Mouse (Mus musculus): ENCODE data around the gene Spag5. TPM values are rescaled to one million over a fixed set of nuclear protein-coding genes. Genes with fewer than 3 reads are reported as not detected.
"Not testable (repeated sequence)": the region's sequence is repeated elsewhere in the genome, so short reads cannot be mapped to it uniquely, and the experiment has no call there.

Spag5 gene
- polyA plus RNA-seq (2015; fragmentation: Nextera tagmentation; extraction: Ambion mirVana) = 41.8 and 46.4 TPM in 2 replicates

DNA sequence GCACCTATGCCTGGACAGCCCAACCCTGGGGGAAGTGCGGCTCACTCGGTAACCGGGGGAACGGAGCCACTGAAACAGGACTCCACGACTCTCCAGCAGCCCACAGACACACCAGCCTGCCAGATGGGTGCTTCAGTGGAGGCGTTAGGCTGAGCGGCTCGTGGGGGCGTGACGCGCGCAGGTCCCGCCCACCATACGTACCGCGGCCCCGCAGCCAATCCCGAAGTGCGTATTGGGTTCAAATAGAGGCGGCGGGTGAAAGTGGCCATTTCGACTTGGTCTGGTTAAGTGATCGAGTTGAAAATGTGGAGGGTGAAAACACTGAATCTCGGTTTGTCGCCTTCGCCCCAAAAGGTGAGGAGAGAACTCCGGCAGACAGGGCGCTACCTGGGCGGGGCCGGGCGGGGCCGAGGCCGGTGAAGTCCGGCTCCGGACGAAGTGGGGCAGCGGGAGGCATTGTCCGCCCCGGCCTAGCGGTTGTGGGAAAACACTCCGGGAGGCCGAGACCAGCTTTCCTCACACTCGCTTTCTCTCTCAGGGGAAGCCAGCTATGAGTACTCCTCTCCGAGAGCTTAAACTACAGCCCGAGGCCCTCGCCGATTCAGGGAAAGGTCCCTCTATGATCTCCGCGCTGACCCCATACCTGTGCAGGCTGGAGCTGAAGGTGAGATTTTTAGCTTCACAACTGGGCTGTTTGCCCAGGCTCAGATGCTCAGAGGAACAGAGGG is at the start of gene Spag5:
Spag5 (plus strand) TSS at position 173 of the 728 bp plus-strand sequence.
- ATAC-seq = peak; percentile 100
- peaks cover 29% of the 10 kb centered on the region for H3K36me3 ChIP-seq (ENCODE audit: poor library complexity, severe bottlenecking)

DNA sequence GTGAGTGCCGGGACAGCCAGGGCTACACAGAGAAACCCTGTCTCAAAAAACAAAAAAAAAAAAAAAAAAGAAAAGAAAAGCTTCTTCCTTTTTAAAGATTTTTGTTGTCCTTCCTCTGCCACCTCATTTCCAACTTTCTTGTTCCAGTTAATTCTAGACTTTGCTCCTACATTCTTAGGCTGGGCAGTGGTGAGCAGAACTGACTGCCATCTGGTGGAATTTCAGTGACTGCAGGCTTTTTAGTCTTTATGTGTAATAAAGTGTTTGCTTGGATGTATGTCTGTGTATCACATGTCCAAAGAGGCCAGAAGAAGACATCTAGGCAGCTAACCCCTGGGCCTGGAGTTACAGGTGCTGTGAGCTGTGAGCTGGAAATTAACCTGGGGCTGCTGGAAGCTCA is 44.7 kb upstream of the Spag5 start:
- Histone ChIP-seq H3K4me2 (no peak overlapping the region), H3K9me3 (replicated peaks) (no peaks in the 10 kb centered on the region), H3K9ac (no peak overlapping the region), H3K27me3 (0 out of 2 replicates have a peak, but pooled peaks cover 4% of the 10 kb centered on the region), H3K27ac (no peak overlapping the region), H3K4me3 (no peak overlapping the region), H3K4me1 (no peaks in the 10 kb centered on the region), H3K36me3 (ENCODE audit: poor library complexity, severe bottlenecking) (peaks cover 35% of the 10 kb centered on the region)
- 80% methylated on average over 1 of the region's 1 CpGs for WGBS
- no peak for ATAC-seq

More for the DNA sequence above, at the start of gene Spag5:
- H3K4me2 ChIP-seq = peak within 1 kb of the TSS; percentile 93
- H3K9me3 ChIP-seq (replicated peaks) = no peaks in the 10 kb centered on the region
- H3K27me3 ChIP-seq = no peaks in the 10 kb centered on the region
- H3K27ac ChIP-seq = peak within 1 kb of the TSS; percentile 74
- peak within 1 kb of the TSS; percentile 75 for H3K9ac ChIP-seq
- peaks cover 24% of the 10 kb centered on the region for H3K4me1 ChIP-seq
- peak within 1 kb of the TSS; percentile 77 for H3K4me3 ChIP-seq
- under 1% methylated on average over 44 of the region's 49 CpGs for WGBS

DNA sequence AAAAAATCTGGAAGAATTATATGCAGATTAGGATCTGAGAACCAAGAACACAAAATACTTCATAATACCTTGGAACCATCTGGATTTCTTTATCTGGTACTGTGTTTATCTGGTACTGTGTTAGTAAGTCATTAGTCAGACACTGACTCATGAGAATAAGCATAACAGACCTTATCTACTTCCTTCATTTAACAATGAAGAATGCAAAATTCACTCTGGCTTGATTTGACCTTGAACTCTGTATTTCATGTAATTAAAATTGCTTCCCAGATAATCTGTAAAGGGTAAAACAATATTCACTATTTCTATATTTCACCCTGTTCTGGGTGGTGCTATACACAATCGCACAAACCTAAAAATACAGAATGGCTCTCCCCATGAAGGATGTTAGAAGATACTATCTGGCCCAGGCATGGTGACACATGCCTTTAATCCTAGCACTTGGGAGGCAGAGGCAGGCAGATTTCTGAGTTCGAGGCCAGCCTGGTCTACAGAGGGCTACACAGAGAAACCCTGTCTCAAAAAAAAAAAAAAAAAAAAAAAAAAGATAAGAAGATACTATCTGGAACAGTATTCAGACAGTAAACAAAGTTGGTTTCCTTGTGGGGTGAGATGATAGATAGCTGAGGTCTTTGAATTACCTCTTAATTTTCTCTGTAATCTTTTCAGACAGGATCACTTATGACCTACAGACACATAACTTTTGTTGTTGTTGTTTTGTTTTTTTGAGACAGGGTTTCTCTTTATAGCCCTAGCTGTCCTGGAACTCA is 40.7 kb upstream of the Spag5 start:
- WGBS = 95% methylated on average over 2 of the region's 2 CpGs
- Histone ChIP-seq H3K9ac (no peak overlapping the region), H3K27me3 (0 out of 2 replicates have a peak, but pooled peaks cover 4% of the 10 kb centered on the region), H3K4me1 (peaks cover 13% of the 10 kb centered on the region), H3K27ac (no peak overlapping the region), H3K9me3 (replicated peaks) (no peaks in the 10 kb centered on the region), H3K4me2 (peak overlapping the region; percentile 75), H3K36me3 (ENCODE audit: poor library complexity, severe bottlenecking) (peaks cover 29% of the 10 kb centered on the region), H3K4me3 (peak overlapping the region; percentile 86)
- no peak for ATAC-seq

DNA sequence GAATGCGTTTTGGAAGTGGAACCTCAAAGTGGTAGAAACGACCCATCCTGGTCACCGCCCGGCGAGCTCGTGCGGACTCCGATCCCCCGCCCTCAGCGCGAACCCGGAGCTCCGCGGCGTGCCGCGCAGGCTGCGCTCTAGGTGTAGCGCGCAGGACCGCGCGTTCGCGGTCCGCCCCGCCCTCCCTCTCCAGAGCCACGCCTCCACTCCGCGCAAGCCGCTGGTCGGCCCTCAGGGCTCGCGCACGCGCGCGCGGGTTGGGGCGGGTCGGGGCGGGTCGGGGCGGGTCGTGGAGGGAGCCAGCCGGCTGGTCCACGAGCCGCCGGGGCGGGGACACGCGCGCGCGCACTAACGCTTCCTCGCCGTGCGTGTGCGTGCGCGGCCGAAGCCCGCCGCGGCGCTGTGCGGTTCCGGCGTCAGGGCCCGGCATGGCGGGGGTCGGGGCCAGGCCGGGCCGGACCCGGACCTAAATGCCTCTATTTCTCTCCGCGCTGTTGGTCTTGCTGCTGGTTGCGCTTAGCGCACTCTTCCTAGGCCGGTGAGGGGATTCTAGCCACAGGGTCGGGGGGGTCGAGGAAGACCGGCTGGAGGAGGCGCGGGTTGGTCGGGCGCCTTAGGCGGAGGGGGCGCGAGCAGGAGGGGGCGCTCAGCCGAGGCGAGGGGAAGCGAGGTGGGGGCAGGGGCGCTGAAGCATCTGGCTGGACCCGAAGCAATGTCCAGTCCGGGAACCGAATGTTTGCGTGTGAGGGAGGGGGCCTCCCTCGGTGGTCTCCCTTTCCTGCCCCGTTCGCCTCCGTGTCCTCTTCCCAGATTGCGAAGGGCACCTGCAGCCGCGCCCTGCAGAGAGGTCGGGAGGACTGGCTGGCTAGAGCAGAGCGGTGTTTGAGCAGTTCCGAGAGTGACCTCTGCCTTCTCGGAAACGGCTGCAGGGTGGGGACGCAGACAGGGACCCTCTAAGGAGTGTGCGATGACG is 39.7 kb upstream of the Spag5 start, which contains the start of gene 2610507B11Rik:
2610507B11Rik (plus strand) TSS at position 373 of the 973 bp plus-strand sequence.
- Histone ChIP-seq H3K36me3 (ENCODE audit: poor library complexity, severe bottlenecking) (peaks cover 33% of the 10 kb centered on the region), H3K27ac (peak within 1 kb of the TSS; percentile 83), H3K4me3 (peak within 1 kb of the TSS; percentile 86), H3K4me1 (peaks cover 13% of the 10 kb centered on the region), H3K27me3 (0 out of 2 replicates have a peak, but pooled peaks cover 4% of the 10 kb centered on the region), H3K9me3 (replicated peaks) (no peaks in the 10 kb centered on the region), H3K4me2 (peak within 1 kb of the TSS; percentile 75), H3K9ac (peak within 1 kb of the TSS; percentile 86)
- ATAC-seq = peak; percentile 96
- under 1% methylated on average over 81 of the region's 115 CpGs for WGBS

- peak overlapping the region; percentile 86 for H3K4me3 ChIP-seq
- 0 out of 2 replicates have a peak, but pooled peaks cover 4% of the 10 kb centered on the region for H3K27me3 ChIP-seq
- H3K36me3 ChIP-seq (ENCODE audit: poor library complexity, severe bottlenecking) = peaks cover 42% of the 10 kb centered on the region
- peak overlapping the region; percentile 86; the same call in 1 of the 2 replicates for H3K9ac ChIP-seq
- H3K4me1 ChIP-seq = peaks cover 13% of the 10 kb centered on the region
- H3K9me3 ChIP-seq (replicated peaks) = no peaks in the 10 kb centered on the region
- no peak overlapping the region for H3K27ac ChIP-seq
- no peak for ATAC-seq
- peak overlapping the region; percentile 75 for H3K4me2 ChIP-seq
- WGBS = 5% methylated on average over 8 of the region's 8 CpGs
Measured at GRCm38 (mm10) chr11:78262550-78262949, 38.8 kb upstream of the Spag5 start.

GRCm38 (mm10) chr11:78265571-78265970 is 35.8 kb upstream of the Spag5 start:
- H3K27me3 ChIP-seq = no peaks in the 10 kb centered on the region
- ATAC-seq = no peak
- no peak overlapping the region for H3K27ac ChIP-seq
- no peak overlapping the region for H3K9ac ChIP-seq
- H3K36me3 ChIP-seq (ENCODE audit: poor library complexity, severe bottlenecking) = peaks cover 69% of the 10 kb centered on the region
- 94% methylated on average over 6 of the region's 6 CpGs for WGBS
- H3K9me3 ChIP-seq (replicated peaks) = no peaks in the 10 kb centered on the region
- H3K4me3 ChIP-seq = no peak overlapping the region
- H3K4me2 ChIP-seq = no peak overlapping the region
- peaks cover 13% of the 10 kb centered on the region for H3K4me1 ChIP-seq

DNA sequence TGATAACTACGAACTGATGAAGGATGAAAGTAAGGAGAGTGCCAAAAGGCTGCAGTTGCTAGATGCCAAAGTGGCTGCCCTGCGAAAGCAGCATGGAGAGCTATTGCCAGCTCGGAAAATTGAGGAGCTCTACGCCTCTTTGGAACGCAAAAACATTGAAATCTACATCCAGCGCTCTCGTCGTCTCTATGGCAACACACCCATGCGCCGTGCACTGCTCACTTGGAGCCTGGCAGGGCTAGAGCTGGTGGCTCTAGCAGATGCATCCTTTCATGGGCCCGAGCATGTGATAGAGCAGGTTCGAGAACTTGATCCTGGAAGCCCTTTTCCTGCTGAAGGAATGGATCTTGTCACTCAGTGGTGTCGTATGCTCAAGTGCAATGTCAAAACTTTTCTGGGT is 29.3 kb upstream of the Spag5 start:
- no peak overlapping the region for H3K27ac ChIP-seq
- no peak overlapping the region for H3K4me3 ChIP-seq
- ATAC-seq = no peak
- no peaks in the 10 kb centered on the region for H3K4me1 ChIP-seq
- H3K27me3 ChIP-seq = no peaks in the 10 kb centered on the region
- H3K4me2 ChIP-seq = no peak overlapping the region
- H3K9me3 ChIP-seq (replicated peaks) = no peaks in the 10 kb centered on the region
- no peak overlapping the region for H3K9ac ChIP-seq
- H3K36me3 ChIP-seq (ENCODE audit: poor library complexity, severe bottlenecking) = peaks cover 96% of the 10 kb centered on the region
- 89% methylated on average over 13 of the region's 13 CpGs for WGBS

DNA sequence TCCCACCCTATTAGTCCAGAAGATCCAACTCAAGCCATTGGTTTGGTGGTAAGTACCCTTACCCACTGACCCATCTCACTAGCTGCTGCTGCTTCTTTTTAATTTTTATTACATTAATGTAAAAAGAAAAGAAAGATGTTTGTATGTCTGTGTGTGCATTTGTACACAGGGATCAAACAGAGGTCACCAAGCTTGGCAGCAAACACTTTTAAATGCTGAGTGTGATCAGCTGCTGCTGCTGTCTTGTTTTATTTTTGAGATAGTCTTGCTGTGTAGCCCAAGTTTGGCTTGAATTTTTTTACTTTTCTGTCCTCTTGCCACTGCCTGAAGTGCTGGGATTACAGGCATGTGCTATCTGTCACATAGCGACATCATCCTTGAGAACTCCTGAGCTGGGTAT is 25.7 kb upstream of the Spag5 start:
- no peak for ATAC-seq
- Histone ChIP-seq H3K4me1 (no peaks in the 10 kb centered on the region), H3K4me2 (no peak overlapping the region), H3K27me3 (no peaks in the 10 kb centered on the region), H3K27ac (no peak overlapping the region), H3K9ac (no peak overlapping the region), H3K4me3 (no peak overlapping the region), H3K36me3 (ENCODE audit: poor library complexity, severe bottlenecking) (peaks cover 99% of the 10 kb centered on the region), H3K9me3 (replicated peaks) (no peaks in the 10 kb centered on the region)
- 100% methylated on average over 1 of the region's 1 CpGs for WGBS

DNA sequence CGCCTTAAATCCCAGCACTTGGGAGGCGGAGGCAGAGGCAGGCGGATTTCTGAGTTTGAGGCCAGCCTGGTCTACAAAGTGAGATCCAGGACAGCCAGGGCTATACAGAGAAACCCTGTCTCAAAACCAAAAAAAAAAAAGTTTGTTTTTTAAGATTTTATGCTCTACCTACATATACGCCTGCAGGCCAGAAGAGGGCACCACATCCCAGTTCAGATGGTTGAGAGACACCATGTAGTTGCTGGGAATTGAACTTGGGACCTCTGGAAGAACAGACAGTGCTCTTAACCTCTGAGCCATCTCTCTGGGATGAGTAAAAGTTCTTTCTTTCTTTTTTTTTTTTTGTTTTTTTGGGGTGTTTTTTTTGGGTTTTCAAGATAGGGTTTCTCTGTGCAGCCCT is 25.2 kb upstream of the Spag5 start:
- H3K9me3 ChIP-seq (replicated peaks); ATAC-seq; H3K4me3 ChIP-seq; H3K27me3 ChIP-seq; H3K4me2 ChIP-seq; H3K27ac ChIP-seq; H3K4me1 ChIP-seq; H3K9ac ChIP-seq: not testable (repeated sequence)
- peaks cover 100% of the 10 kb centered on the region for H3K36me3 ChIP-seq (ENCODE audit: poor library complexity, severe bottlenecking)
- WGBS = 94% methylated on average over 4 of the region's 4 CpGs

DNA sequence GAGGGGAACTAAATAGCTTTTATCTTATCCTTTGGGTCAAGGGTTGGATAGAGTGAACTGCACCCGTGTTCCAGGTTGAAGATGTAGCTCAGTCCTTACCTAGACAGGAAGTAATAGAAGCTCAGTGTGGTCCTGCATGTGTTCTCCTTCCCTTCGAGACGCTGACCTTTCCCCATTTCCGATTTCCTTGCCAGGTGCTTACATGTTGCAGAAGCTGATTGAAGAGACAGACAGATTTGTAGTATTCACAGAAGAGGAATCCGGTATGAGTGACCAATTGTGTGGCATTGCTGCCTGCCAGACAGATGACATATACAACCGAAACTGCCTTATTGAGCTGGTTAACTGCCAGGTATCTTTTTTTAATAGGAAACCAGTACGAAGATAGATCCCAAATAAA is 22.5 kb upstream of the Spag5 start:
- Histone ChIP-seq H3K4me3 (no peak overlapping the region), H3K9me3 (replicated peaks) (no peaks in the 10 kb centered on the region), H3K9ac (no peak overlapping the region), H3K27me3 (no peaks in the 10 kb centered on the region), H3K4me1 (no peaks in the 10 kb centered on the region), H3K36me3 (ENCODE audit: poor library complexity, severe bottlenecking) (peaks cover 100% of the 10 kb centered on the region), H3K4me2 (no peak overlapping the region), H3K27ac (no peak overlapping the region)
- no peak for ATAC-seq
- 92% methylated on average over 7 of the region's 7 CpGs for WGBS

DNA sequence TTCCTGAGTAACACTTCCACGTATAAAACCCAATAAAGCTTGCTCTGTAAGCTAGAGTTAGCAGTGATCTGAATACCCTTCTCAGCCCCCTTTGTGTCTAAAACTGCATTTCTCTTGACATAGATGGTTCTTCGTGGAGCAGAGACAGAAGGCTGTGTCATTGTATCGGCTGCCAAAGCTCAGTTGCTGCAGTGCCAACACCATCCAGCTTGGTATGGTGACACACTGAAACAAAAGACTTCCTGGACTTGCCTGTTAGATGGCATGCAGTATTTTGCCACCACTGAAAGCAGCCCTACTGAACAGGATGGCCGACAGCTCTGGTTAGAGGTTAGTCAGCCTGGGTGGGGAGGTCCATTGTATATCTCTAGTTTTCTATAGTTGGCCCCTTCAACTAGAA is 21.7 kb upstream of the Spag5 start:
- ATAC-seq = no peak
- no peak overlapping the region for H3K9ac ChIP-seq
- no peak overlapping the region for H3K4me2 ChIP-seq
- H3K36me3 ChIP-seq (ENCODE audit: poor library complexity, severe bottlenecking) = peaks cover 100% of the 10 kb centered on the region
- no peaks in the 10 kb centered on the region for H3K9me3 ChIP-seq (replicated peaks)
- no peak overlapping the region for H3K27ac ChIP-seq
- no peaks in the 10 kb centered on the region for H3K4me1 ChIP-seq
- WGBS = 90% methylated on average over 4 of the region's 4 CpGs
- H3K27me3 ChIP-seq = no peaks in the 10 kb centered on the region
- H3K4me3 ChIP-seq = no peak overlapping the region

Data from forebrain, embryonic 13.5 days (tissue).